Mouse (Mus musculus): ENCODE results near the gene Cwf19l1. TPM values are rescaled to one million over a fixed set of nuclear protein-coding genes. Genes with fewer than 3 reads are reported as not detected.

The Cwf19l1 gene
- total RNA-seq, 2 experiments from 2014 or later = 20.0 to 21.4 TPM

DNA sequence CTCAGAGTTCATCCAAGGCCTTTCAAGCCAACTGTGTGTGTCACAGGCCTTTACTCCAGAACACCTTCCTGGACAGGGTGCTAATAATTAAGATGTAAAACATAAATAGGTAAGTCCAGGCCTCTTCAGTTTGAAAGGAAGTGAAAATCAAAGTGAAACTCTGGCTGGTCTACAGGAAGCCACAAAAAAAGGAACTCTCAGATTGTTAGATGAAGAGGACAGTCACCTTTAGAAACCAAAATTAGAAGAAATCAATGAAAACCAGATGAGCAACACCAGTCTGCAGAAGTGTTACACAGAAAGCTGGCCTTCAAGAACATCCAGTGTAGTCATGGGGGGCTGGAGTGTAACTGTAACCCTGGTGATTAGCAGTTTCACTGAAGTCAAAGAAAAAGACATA lies 17.9 kb downstream of the Cwf19l1 start:
- no peak for DNase-seq (ENCODE audit: low spot score in 2 of 2)

DNA sequence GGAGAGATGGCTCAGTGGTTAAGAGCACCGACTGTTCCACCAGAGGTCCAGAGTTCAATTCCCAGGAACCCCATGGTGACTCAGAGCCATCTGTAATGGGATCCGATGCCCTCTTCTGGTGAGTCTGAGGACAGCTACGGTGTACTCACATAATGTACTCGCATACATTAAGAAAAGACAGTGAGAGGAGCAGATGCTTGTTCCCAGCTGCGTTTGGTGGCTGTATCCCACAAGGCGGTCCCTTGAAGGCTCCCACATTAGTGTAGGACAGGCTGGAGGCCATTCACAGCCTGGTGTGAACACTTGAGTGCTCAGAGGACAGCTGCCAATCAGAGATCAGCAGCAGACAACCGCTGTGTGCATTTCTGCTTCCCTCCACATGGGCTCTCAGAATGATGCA lies 24.0 kb downstream of the Cwf19l1 start:
- no peak for DNase-seq (ENCODE audit: low spot score in 2 of 2)

DNA sequence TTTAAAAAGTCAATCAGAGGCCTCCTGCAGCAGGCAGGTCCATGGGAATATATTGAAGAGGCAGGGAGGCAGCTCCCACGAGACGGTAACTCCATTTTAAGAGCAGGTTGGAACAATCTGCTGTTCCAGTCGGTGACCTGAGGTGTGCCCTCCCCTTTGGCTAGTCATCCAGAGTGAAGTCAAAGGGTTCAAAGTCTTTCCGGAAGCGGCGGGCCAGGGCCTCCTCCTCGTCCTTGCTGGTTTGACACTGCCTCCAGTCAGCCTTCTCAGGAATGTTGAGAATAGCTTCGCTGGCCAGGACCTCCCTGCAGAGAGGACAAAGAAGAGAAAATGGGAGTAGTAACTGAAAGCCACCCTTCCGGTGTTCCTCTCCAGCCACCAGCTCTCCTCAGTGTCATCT lies 25.3 kb downstream of the Cwf19l1 start:
- no peak for DNase-seq (ENCODE audit: low spot score in 2 of 2)

DNA sequence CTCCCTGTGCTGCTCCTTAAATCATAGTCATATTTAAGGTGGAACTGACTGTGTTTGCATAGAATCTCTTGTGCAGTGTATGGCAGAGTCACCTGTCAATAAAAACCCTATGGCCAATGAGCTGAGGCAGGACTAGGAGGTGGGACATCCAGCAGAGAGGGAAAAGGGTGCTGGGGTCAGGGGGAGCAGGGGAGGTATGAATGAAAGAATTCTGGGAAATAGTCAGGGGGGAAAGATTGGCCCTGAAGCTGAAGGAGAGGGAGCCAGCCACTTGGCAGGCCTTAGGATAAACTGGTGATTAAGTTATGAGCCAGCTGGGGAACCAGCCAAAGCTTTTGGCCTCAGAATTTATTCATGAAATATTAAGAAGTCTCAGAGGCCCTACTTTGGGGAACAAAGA lies 26.7 kb downstream of the Cwf19l1 start:
- DNase-seq (ENCODE audit: low spot score in 2 of 2) = no peak

DNA sequence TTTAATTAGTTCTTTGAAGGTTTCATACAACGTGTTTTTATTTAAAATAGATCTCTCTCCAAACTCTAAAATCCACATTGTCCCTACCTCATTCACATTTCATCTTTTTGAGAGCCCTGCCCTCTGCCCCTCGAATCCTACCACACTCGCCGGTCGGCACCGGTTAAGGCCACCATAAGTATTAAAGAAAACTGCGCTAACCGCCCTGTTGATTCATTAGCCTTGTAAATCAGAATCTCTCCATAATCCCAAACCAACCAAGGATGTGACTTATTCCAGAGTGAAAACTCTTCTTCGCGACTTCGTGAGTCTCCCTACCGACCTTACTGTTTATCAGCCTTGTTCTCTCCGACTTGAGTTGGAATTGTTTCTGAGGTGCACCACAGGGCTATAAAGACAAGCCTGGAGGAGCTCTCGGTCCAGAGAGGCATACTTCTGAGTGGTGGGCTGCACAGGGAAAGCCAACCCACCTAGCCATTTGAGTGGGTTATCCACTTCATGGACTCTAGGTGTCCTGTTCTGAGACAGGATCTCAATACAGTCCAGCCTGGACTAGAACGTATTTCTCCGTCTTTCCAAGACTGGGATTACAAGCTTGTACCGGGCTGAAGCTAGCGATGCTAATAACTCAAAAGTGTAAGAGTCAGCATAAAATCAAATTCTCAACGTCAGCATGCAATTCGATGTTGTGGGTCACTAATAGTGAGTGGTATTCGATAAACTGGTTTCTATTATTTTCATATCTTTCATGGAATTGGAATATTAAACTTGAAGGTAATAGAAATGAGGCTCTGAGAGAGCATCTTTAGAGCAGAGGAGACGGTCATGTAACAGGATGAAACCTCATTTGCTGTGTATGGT lies 27.8 kb downstream of the Cwf19l1 start:
- DNase-seq (ENCODE audit: low spot score in 2 of 2) = no peak

DNA sequence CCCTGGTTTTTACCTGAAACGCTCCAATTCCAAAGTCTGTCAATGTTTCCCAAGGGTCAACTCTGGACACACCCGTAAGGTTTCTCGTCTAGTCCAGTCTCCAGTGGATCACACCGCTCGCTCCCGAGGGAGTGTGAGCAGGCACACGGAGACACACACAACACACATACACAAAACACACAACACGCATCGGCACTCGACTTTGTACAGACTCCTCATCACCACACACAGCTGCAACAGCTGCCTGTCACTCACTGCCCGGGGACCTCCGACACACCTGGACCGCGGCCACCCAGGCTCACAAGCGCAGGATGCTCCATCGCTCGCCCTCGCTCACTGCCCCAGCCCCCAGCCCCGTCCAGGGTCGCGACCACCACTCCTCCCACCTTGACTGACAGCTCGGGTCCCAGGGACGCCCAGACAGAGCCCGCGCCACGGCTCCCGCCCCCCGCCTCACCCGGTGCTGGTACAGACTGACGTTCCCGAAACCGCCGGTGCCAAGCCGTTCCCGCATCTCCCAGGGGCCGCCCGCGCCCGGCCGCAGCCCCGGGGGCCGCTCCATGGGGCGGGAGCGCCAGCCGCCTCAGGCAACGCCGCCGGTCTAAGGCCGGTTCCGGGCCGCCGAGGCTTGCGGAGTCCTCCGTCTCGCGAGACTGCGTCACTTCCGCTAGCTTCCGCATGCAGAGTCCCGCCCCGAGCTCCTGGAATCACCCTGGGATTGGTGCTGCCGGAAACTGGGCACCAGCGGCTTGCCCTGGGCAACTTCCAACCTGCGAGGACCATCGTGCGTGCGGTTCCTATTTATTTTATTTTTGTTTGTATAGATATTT lies 28.6 kb downstream of the Cwf19l1 start, which contains the start of gene Chuk:
Gene Chuk (minus strand): TSS at position 650 of the 830 bp plus-strand sequence.
- peak; percentile 95 to 97 for DNase-seq (ENCODE audit: low spot score in 2 of 2)

DNA sequence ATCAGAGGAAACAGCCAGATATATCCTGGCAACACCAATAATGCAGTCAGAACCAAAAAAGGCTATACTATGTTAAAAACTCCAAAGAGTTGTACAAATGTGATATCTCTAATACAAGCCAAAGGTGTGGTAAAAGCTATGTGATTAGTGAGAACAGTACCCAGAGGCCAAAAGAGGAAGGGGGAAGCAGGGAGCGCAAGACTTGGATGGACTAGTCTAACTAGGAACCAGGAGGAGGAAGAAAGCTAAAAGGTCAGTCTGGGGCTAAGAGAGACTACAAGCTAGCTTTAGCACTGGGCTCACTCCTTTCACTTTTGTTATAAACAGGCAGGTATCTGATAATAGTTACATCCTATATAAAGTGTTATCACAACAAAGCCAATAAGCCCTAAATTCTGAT lies 31.3 kb downstream of the Cwf19l1 start:
- DNase-seq (ENCODE audit: low spot score in 2 of 2) = no peak

DNA sequence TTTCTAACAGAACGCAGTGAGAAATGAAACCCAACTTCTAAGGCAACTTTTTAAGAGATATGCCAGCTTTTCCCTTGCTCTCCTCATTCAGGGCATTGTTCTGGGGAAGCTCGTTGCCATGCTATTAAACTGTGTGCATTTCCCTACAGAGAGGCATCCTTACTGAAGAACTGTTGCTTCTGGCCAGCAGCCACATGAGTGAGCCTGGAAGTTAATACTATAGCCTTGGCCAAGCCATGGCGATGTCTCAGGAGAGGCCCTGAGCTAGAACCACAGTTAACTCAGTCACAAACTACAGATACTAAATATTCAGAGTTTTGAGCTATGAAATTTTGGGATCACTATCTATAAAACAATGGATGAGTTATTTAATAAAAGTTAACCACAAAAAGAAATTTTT lies 32.7 kb downstream of the Cwf19l1 start:
- no peak for DNase-seq (ENCODE audit: low spot score in 2 of 2)

DNA sequence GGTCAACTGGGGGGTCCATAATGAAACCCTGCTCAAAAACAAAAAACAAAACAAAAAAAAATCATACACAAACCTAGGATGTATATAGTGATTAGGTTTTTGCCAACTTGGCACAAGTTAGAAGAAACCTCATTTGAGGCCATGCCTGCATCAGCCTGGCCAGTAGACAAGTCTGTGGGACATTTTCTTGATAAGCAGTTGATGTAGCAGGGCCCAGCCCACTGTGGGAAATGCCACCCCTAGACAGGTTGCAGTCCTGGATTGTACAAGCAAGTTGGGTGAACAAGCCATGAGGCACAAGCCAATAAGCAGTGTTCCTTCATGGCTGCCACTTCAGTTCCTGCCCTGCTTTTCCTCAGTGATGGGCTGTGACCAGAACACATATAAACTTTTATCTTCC lies 34.8 kb downstream of the Cwf19l1 start:
- no peak for DNase-seq (ENCODE audit: low spot score in 2 of 2)

DNA sequence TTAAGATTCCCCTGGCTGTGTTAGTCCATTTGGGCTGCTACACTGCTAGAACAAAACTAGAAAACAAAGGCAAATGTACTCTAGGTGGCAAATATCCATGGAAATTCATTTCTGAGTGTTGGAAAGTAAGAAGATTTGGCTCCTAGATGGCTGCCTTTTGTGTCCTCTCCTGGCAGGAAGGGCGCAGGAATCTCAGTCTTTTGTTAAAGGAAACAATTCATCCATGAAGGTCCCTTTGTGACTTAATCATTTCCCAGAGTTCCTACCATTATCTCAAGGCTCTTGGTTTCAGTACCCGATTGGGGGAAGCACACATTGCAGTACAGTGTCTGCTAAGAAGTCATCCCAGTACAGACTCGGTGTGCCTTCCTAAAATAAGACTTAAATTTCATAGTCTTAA lies 49.4 kb downstream of the Cwf19l1 start:
- DNase-seq (ENCODE audit: low spot score in 2 of 2) = no peak

DNA sequence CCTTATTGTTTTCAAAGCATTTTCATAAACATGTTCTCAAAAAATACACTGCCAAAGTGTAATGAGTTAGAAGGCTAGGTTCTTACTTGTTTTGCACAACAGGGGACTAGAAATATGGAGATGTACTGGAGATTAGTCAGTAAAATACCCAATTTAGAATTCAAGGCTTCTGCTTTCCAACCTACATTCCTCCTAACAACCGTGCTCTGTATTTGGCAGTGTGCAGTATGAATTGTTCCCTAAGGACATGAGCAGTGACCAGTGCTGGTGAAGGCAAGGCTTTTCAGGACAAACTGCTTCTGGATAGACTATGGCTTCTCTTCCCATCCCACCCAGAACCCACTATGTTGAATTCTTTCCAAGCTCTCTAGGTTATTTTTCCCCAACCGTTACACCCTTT lies 54.8 kb downstream of the Cwf19l1 start:
- DNase-seq (ENCODE audit: low spot score in 2 of 2) = no peak

DNA sequence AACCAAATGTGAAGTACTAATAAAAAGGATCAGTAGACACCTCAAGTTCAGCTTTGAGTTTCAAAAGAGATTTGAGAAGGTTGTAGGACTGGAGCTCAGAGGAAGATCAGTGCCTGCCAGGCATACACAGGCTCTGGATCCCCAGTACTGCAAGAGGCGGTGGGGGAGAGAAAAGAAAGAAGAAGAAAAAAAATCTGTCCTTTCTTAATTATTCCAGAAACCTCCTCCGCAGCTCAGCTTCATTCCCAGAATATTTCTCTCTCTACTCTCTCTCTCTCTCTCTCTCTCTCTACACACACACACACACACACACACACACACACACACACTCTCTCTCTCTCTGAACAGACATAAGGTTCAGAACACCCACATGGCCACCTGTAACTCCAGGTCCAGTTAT lies 55.7 kb downstream of the Cwf19l1 start:
- no peak for DNase-seq (ENCODE audit: low spot score in 2 of 2)

DNA sequence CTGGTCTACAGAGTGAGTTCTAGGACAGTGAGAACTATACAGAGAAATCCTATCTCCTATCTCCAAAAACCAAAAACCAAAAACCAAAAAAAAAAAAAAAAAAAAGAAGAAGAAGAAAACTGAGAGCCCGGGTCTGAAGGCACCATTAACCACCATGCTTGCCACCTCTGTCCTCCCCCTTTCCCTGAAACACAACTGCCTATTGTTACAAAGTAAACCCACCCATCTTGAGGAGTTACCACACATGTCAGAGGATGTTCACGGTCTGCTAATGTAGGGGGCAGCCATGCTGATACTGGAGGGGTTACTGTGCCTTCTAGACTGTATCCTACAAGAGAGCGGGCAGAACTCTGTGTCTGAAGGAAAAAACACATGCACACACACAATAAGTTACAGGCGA lies 58.7 kb downstream of the Cwf19l1 start:
- no peak for DNase-seq (ENCODE audit: low spot score in 2 of 2)

DNA sequence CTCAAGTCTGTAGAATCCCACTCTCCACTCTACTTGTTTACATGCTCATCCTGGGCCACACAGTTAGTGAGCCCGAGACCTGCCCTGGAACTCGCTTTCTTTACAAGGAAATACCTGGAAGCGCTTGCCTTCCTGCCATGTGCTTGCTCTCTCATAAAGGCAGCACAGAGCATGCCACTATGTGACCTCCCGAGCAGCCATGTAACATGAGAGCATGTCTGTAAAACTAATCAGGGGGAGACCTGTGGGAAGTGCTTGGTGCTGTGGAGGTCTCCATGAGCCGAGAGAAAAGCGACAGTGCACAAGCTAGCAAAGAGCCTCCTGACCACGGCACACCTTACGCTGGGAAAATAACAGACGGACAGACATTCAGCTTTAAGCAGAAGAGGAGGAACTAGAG lies 59.2 kb downstream of the Cwf19l1 start:
- no peak for DNase-seq (ENCODE audit: low spot score in 2 of 2)

DNA sequence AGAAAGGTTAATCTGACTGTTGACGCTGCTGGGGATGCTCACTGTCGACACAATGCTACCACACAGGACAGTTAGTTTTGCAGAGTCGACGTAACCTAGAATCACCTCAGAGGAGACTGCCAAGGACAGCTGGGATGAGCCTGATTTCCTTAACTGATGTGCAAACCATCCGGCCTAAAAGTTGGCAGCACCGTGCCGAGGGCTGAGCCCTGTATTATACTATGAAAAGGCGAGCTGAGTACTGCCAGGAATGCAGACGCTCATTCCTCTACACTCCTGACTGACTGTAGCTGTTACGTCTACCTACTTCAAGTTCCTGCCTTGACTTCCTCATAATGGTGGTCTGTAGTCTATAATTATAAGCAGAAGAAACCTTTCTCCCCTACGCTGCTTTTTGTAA lies 60.7 kb downstream of the Cwf19l1 start:
- no peak for DNase-seq (ENCODE audit: low spot score in 2 of 2)

DNA sequence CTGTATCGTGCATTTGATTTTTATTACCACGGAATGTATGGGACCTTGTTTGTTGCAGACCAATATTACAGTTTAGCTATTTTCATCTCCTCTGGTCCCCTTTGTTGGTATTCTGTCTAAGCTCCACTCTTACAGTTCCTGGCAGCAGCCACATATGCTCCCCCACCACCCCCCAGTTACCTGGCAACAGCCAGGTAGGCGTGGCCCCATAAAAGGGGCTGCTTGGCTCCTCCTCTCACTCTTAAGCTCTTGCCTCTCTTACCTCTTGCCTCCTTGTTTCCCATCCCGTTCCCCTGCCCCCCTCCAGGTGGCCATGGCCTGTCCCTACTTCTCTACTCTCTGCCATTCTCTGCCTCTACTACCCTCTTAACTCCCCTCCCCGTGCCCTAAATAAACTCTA lies 64.5 kb downstream of the Cwf19l1 start:
- DNase-seq (ENCODE audit: low spot score in 2 of 2) = no peak

DNA sequence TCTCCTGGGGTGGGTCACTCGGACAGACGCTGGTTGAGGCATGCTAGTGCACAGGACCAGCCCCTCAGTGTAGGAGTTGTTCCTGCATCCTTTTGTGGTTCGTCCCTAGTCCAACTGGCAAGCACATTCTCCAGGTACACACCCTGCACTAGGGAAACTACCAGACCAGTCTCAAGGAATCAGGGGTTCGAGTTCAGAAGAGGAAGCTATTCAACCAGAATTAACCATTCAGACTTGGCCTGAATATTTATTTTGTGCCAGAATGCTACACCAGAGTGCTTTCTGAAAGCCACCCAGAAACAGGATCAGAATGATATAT lies 65.8 kb downstream of the Cwf19l1 start:
- DNase-seq (ENCODE audit: low spot score in 2 of 2) = no peak

DNA sequence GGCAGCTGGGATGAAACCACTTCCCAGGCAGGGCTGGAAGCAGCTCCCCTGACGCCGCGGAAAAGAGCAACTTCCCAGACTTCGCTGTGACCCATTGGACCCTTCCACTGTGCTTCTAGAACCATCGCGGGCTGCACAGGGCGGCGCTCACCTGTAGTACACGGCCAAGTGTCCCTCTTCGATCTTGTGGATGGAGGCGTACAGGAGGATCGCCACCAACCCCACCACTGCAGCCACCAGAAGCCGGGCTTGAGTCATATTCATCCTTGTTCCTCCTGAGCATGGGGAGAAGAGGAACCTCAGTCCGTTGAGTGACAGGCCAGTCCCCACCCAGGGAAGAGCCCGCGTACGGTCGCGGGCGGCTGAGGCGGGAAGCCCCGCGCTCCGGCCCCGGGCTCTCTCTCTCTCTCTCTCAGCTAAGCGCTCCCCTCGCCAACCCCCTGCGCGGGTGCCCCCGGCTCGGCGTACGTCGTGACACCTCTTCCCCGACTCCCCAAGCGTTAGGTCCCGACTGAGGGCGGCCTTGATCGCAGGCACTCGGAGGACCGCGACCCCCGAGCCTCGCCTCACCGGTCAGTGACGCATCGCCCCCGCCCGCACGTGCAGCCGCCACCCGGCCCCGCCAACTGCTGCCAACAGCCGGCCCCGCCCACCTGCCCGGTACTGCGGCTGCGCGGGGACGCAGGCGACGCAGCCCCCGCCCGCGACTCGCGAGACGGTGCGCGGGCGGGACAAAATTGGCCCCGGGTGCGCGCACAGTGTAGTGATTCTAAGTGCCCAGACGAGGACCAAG lies 66.4 kb downstream of the Cwf19l1 start, which contains the start of gene Erlin1:
Gene Erlin1 (minus strand): TSS at position 665 of the 793 bp plus-strand sequence.
- peak; percentile 91 to 93 for DNase-seq (ENCODE audit: low spot score in 2 of 2)

DNA sequence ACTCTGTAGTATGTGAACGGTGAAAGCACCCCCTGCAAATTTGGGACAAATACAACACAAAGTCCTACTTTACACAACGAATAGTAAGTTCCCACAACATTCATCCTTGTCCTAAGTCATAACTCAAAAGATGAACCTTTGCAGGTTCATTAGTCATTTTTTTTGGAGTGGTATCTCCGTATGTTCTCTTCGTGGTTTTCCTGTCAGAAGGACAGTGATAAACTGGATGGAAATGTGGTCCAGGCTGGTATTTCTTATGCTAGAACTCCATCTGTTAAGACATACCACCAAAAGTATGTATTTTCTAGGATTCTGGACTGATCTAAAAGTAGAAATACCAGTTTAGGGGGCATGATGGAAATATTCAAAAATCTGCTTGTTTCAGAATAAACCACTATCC lies 67.4 kb downstream of the Cwf19l1 start:
- no peak for DNase-seq (ENCODE audit: low spot score in 2 of 2)

DNA sequence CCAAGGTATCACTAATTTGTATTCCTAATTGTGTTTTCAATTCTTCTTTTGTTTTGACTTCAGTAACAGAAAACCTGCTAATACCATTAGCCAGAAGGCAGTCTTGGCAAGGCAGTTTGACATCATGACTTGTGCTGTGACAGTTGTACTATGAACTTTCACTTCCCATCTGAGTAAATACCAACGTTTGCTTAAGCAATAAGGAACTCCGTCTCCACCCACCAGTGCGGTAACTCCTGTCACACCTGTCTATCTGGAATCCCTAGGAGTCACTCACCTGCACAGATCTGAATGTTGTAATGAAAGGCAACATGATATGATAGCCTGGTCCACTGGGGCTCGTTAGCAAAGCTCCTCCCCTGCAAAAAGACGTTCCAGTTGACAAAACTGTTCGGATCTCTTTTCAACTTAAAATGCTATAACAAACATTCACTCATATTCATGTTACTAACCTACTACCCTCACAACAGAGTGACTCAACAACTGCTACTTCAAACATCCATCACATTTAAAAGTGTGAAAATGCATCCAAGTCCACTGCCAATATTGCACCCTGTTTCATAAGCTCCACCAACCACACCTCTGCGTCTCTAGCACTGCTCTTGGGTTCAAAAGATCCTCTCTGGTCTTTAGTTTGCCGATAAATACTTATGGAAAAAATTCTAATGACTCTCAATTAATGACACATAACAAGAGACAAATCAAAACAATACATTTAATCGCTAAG lies 68.2 kb downstream of the Cwf19l1 start:
- no peak for DNase-seq (ENCODE audit: low spot score in 2 of 2)

DNA sequence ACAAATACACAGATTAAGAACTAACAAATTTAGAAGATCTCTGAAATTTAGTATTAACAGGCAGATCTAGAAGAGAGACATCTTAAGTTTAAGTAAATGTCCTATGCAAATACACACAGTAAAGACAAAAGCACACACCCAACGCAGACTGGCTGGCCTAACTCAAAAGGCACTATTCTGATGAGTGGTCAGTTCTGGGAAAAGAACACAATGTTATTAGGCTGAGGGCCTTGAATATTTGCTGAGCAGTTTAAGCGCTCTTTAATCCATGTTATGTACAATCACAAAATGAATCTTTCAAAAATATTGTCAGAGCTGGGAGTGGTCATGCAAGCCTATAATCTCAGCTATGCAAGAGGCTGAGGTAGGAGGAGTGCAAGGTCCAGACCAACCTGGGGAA lies 70.9 kb downstream of the Cwf19l1 start:
- DNase-seq (ENCODE audit: low spot score in 2 of 2) = no peak

All from left cerebral cortex, adult 18-20 months (tissue).